Mouse (Mus musculus): Measurements from ENCODE around the gene Prickle4.

- TF ChIP-seq CTCF (IDR thresholded peaks at IDR 0.05; ENCODE audit: control insufficient read depth, insufficient read depth, insufficient replicate concordance, low read depth, low read length) (no peak), POLR2A (IDR thresholded peaks at IDR 0.05; ENCODE audit: control insufficient read depth, low read depth, low read length) (no peak)
Observed at GRCm38 (mm10) chr17:47671988-47672310, 22.6 kb downstream of the Prickle4 start.

Data from testis, adult 2 months (tissue).